Mouse (Mus musculus) forebrain, embryonic 15.5 days (tissue): Measurements from ENCODE around the gene E130308A19Rik. TPM values are rescaled to one million over a fixed set of nuclear protein-coding genes. Genes with fewer than 3 reads are reported as not detected.

ENCODE experiments used
- ATAC-seq: fragments of 200-750 bp; cut with Nextera tagmentation; replicated peaks from 2 replicates; pipeline ENCODE4 v1.8.0; 2017; ENCODE audit warnings: mild to moderate bottlenecking, moderate TSS enrichment, moderate library complexity
- H3K27ac ChIP-seq: fragments of 300-500 bp; sonication (generic); replicated peaks from 2 replicates; pipeline ENCODE4 v1.5.1; 2015; ENCODE audit warnings: mild to moderate bottlenecking, inconsistent platforms
- H3K27me3 ChIP-seq: fragments of 300-500 bp; sonication (generic); 2 replicates; pipeline ENCODE4 v1.6.1; 2015; ENCODE audit warnings: inconsistent platforms
- H3K36me3 ChIP-seq: fragments of 300-500 bp; sonication (generic); 2 replicates; pipeline ENCODE4 v1.6.1; 2015; ENCODE audit warnings: mild to moderate bottlenecking, inconsistent platforms
- H3K4me1 ChIP-seq: fragments of 300-500 bp; sonication (generic); 2 replicates; pipeline ENCODE4 v1.6.1; 2015; ENCODE audit warnings: inconsistent platforms
- H3K4me2 ChIP-seq: fragments of 300-500 bp; sonication (generic); replicated peaks from 2 replicates; pipeline ENCODE4 v1.6.1; 2015; ENCODE audit warnings: mild to moderate bottlenecking, inconsistent platforms
- H3K4me3 ChIP-seq: fragments of 300-500 bp; sonication (generic); 2 replicates; pipeline ENCODE4 v1.5.1; 2015; ENCODE audit warnings: mild to moderate bottlenecking, inconsistent platforms
- H3K9ac ChIP-seq: fragments of 300-500 bp; sonication (generic); replicated peaks from 2 replicates; pipeline ENCODE4 v1.6.1; 2015; ENCODE audit warnings: mild to moderate bottlenecking, inconsistent platforms
- H3K9me3 ChIP-seq: fragments of 300-500 bp; sonication (generic); 2 replicates; pipeline ENCODE4 v1.6.1; 2016; ENCODE audit warnings: inconsistent platforms
- WGBS: fragments of 180-500 bp; shearing (Covaris S2); methylation state at CpG from one replicate; pipeline ENCODE4 v1.1.7; 2015; ENCODE audit warnings: mixed read lengths; 5-methylcytosine and 5-hydroxymethylcytosine counted together
- polyA plus RNA-seq: library from polyadenylated mRNA; unstranded; fragments of >200 nt; fragmentation: Nextera tagmentation; extraction: Ambion mirVana; gene quantifications from 2 replicates; pipeline ENCODE4 v1.2.1, GENCODE M21; 2015

Gene E130308A19Rik
- polyA plus RNA-seq, 1 experiment from 2014 or later, result 36.6 TPM

- ATAC-seq, result no peak
- Histone ChIP-seq H3K4me3 (no peak overlapping the region), H3K4me1 (no peaks in the 10 kb centered on the region), H3K4me2 (no peak overlapping the region), H3K27me3 (no peaks in the 10 kb centered on the region), H3K9ac (no peak overlapping the region), H3K36me3 (no peaks in the 10 kb centered on the region), H3K9me3 (no peaks in the 10 kb centered on the region), H3K27ac (no peak overlapping the region)
- WGBS, result 84% methylated on average over 32 of the region's 32 CpGs
Measured at GRCm38 (mm10) chr4:59719481-59720355, 93.7 kb downstream of the E130308A19Rik start.

- no peaks in the 10 kb centered on the region for H3K36me3 ChIP-seq
- WGBS, result 88% methylated on average over 3 of the region's 3 CpGs
- H3K27ac ChIP-seq, result no peak overlapping the region
- no peaks in the 10 kb centered on the region for H3K9me3 ChIP-seq
- H3K4me3 ChIP-seq, result no peak overlapping the region
- no peaks in the 10 kb centered on the region for H3K27me3 ChIP-seq
- H3K9ac ChIP-seq, result no peak overlapping the region
- no peaks in the 10 kb centered on the region for H3K4me1 ChIP-seq
- H3K4me2 ChIP-seq, result no peak overlapping the region
- ATAC-seq, result no peak
Measured at GRCm38 (mm10) chr4:59721811-59722210, 95.8 kb downstream of the E130308A19Rik start.

- Histone ChIP-seq H3K27me3 (no peaks in the 10 kb centered on the region), H3K9ac (no peak overlapping the region), H3K4me3 (no peak overlapping the region), H3K4me2 (no peak overlapping the region), H3K27ac (no peak overlapping the region), H3K4me1 (no peaks in the 10 kb centered on the region), H3K36me3 (no peaks in the 10 kb centered on the region), H3K9me3 (no peaks in the 10 kb centered on the region)
- ATAC-seq, result no peak
- WGBS, result 86% methylated on average over 4 of the region's 4 CpGs
Measured at GRCm38 (mm10) chr4:59725579-59725978, 99.6 kb downstream of the E130308A19Rik start.

- no peak overlapping the region for H3K4me2 ChIP-seq
- no peaks in the 10 kb centered on the region for H3K9me3 ChIP-seq
- H3K4me1 ChIP-seq, result no peaks in the 10 kb centered on the region
- no peak overlapping the region for H3K9ac ChIP-seq
- H3K27me3 ChIP-seq, result no peaks in the 10 kb centered on the region
- no peak overlapping the region for H3K27ac ChIP-seq
- no peak for ATAC-seq
- no peaks in the 10 kb centered on the region for H3K36me3 ChIP-seq
- WGBS, result 90% methylated on average over 12 of the region's 12 CpGs
- no peak overlapping the region for H3K4me3 ChIP-seq
Measured at GRCm38 (mm10) chr4:59726501-59726900, 100.5 kb downstream of the E130308A19Rik start.

GRCm38 (mm10) chr4:59727187-59727877, 101.3 kb downstream of the E130308A19Rik start:
- H3K4me1 ChIP-seq, result no peaks in the 10 kb centered on the region
- peak; percentile 51; the same call in 1 of the 2 replicates for ATAC-seq
- H3K9me3 ChIP-seq, result no peaks in the 10 kb centered on the region
- H3K4me2 ChIP-seq, result no peak overlapping the region
- no peak overlapping the region for H3K4me3 ChIP-seq
- 22% methylated on average over 5 of the region's 5 CpGs for WGBS
- H3K9ac ChIP-seq, result no peak overlapping the region
- no peak overlapping the region for H3K27ac ChIP-seq
- no peaks in the 10 kb centered on the region for H3K36me3 ChIP-seq
- H3K27me3 ChIP-seq, result no peaks in the 10 kb centered on the region

GRCm38 (mm10) chr4:59727878-59728261, 101.9 kb downstream of the E130308A19Rik start:
- 80% methylated on average over 9 of the region's 9 CpGs for WGBS
- Histone ChIP-seq H3K27ac (no peak overlapping the region), H3K9ac (no peak overlapping the region), H3K36me3 (no peaks in the 10 kb centered on the region), H3K9me3 (no peaks in the 10 kb centered on the region), H3K4me2 (no peak overlapping the region), H3K27me3 (no peaks in the 10 kb centered on the region), H3K4me3 (no peak overlapping the region), H3K4me1 (no peaks in the 10 kb centered on the region)
- no peak for ATAC-seq

- Histone ChIP-seq H3K36me3 (no peaks in the 10 kb centered on the region), H3K27ac (no peak overlapping the region), H3K9me3 (no peaks in the 10 kb centered on the region), H3K4me3 (no peak overlapping the region), H3K9ac (no peak overlapping the region), H3K4me2 (no peak overlapping the region), H3K27me3 (no peaks in the 10 kb centered on the region), H3K4me1 (no peaks in the 10 kb centered on the region)
- 90% methylated on average over 2 of the region's 2 CpGs for WGBS
- no peak for ATAC-seq
Measured at GRCm38 (mm10) chr4:59728839-59729238, 102.8 kb downstream of the E130308A19Rik start.

- no peak overlapping the region for H3K4me3 ChIP-seq
- H3K9me3 ChIP-seq, result no peaks in the 10 kb centered on the region
- no peaks in the 10 kb centered on the region for H3K36me3 ChIP-seq
- H3K27ac ChIP-seq, result no peak overlapping the region
- H3K9ac ChIP-seq, result no peak overlapping the region
- 97% methylated on average over 7 of the region's 7 CpGs for WGBS
- no peak for ATAC-seq
- H3K4me1 ChIP-seq, result no peaks in the 10 kb centered on the region
- H3K27me3 ChIP-seq, result no peaks in the 10 kb centered on the region
- no peak overlapping the region for H3K4me2 ChIP-seq
Measured at GRCm38 (mm10) chr4:59731544-59731943, 105.5 kb downstream of the E130308A19Rik start.

GRCm38 (mm10) chr4:59739321-59739720, 113.3 kb downstream of the E130308A19Rik start:
- H3K27me3 ChIP-seq, result no peaks in the 10 kb centered on the region
- no peaks in the 10 kb centered on the region for H3K36me3 ChIP-seq
- no peak overlapping the region for H3K9ac ChIP-seq
- no peak overlapping the region for H3K4me2 ChIP-seq
- no peak overlapping the region for H3K4me3 ChIP-seq
- 97% methylated on average over 4 of the region's 4 CpGs for WGBS
- H3K4me1 ChIP-seq, result no peaks in the 10 kb centered on the region
- ATAC-seq, result no peak
- no peaks in the 10 kb centered on the region for H3K9me3 ChIP-seq
- no peak overlapping the region for H3K27ac ChIP-seq

- H3K4me3 ChIP-seq, result no peak overlapping the region
- H3K27ac ChIP-seq, result no peak overlapping the region
- whole genome bisulfite sequencing, result 90% methylated on average over 2 of the region's 2 CpGs
Measured at GRCm38 (mm10) chr4:59739882-59740281, 113.9 kb downstream of the E130308A19Rik start.

GRCm38 (mm10) chr4:59753491-59754140, 127.6 kb downstream of the E130308A19Rik start:
- peaks cover 3% of the 10 kb centered on the region; the same call in 1 of the 2 replicates for H3K36me3 ChIP-seq
- no peak overlapping the region for H3K4me2 ChIP-seq
- ATAC-seq, result no peak
- H3K27me3 ChIP-seq, result no peaks in the 10 kb centered on the region
- H3K4me3 ChIP-seq, result no peak overlapping the region
- H3K9me3 ChIP-seq, result no peaks in the 10 kb centered on the region
- peaks cover 5% of the 10 kb centered on the region; the same call in 1 of the 2 replicates for H3K4me1 ChIP-seq
- H3K9ac ChIP-seq, result no peak overlapping the region
- 70% methylated on average over 13 of the region's 13 CpGs for WGBS
- H3K27ac ChIP-seq, result no peak overlapping the region

More at GRCm38 (mm10) chr4:59739882-59740281, 113.9 kb downstream of the E130308A19Rik start:
- Histone ChIP-seq H3K4me1 (no peaks in the 10 kb centered on the region), H3K9ac (no peak overlapping the region), H3K36me3 (no peaks in the 10 kb centered on the region), H3K9me3 (no peaks in the 10 kb centered on the region), H3K27me3 (no peaks in the 10 kb centered on the region), H3K4me2 (no peak overlapping the region)
- no peak for ATAC-seq
